Mouse (Mus musculus) spleen, adult 2 months (tissue): ENCODE results near the gene Cd52. TPM values are rescaled to one million over a fixed set of nuclear protein-coding genes. Genes with fewer than 3 reads are reported as not detected.

Experiments
- DNase-seq, 2 experiments: peaks; one replicate each; pipeline versions ENCODE4 v3.0.0 to v3.0.0-alpha.2; 2012 to 2021; ENCODE audit warnings: low spot score in 2 of 2, low read depth in 1 of 2
- H3K27ac ChIP-seq: fragments of 200-500 bp; 2 replicates; pipeline ENCODE4 v1.5.1; 2012; ENCODE audit warnings: low read length, inconsistent platforms; ENCODE audit not compliant: insufficient read depth
- H3K27me3 ChIP-seq: fragments of 200-500 bp; 2 replicates; pipeline ENCODE4 v1.6.1; 2012; ENCODE audit warnings: mild to moderate bottlenecking, moderate library complexity, low read length, inconsistent platforms; ENCODE audit not compliant: control insufficient read depth, insufficient read depth
- H3K36me3 ChIP-seq: fragments of 200-500 bp; 2 replicates; pipeline ENCODE4 v1.6.1; 2012; ENCODE audit warnings: mild to moderate bottlenecking, low read length, inconsistent platforms; ENCODE audit not compliant: control insufficient read depth, insufficient read depth
- H3K4me1 ChIP-seq: fragments of 200-500 bp; 2 replicates; pipeline ENCODE4 v1.6.1; 2011; ENCODE audit warnings: inconsistent platforms; ENCODE audit not compliant: control insufficient read depth, insufficient read depth, insufficient read length
- H3K4me3 ChIP-seq: fragments of 200-500 bp; 2 replicates; pipeline ENCODE4 v1.5.1; 2011; ENCODE audit warnings: mild to moderate bottlenecking, inconsistent platforms; ENCODE audit not compliant: insufficient read depth, insufficient read length; ENCODE audit errors: extremely low read depth
- CTCF ChIP-seq: fragments of 200-500 bp; IDR thresholded peaks from 2 replicates; pipeline ENCODE4 v1.5.1; 2011; ENCODE audit warnings: mild to moderate bottlenecking, inconsistent platforms; ENCODE audit not compliant: insufficient read depth, insufficient read length, insufficient replicate concordance; ENCODE audit errors: extremely low read depth
- POLR2A ChIP-seq: fragments of 200-500 bp; IDR thresholded peaks from 2 replicates; pipeline ENCODE4 v1.6.1; 2011; ENCODE audit warnings: low read depth, low read length, inconsistent platforms
- WGBS: fragments of 180-500 bp; shearing (Covaris S2); methylation state at CpG from one replicate; pipeline ENCODE4 v1.1.7; 2018; 5-methylcytosine and 5-hydroxymethylcytosine counted together
- polyA plus RNA-seq: library from polyadenylated mRNA; depleted of rRNA; stranded (reverse); fragments of >200 nt; gene quantifications from 2 replicates; pipeline ENCODE4 v1.2.3, GENCODE M21; 2012

The Cd52 gene
- polyA plus RNA-seq, 1 experiment, result 461 TPM

DNA sequence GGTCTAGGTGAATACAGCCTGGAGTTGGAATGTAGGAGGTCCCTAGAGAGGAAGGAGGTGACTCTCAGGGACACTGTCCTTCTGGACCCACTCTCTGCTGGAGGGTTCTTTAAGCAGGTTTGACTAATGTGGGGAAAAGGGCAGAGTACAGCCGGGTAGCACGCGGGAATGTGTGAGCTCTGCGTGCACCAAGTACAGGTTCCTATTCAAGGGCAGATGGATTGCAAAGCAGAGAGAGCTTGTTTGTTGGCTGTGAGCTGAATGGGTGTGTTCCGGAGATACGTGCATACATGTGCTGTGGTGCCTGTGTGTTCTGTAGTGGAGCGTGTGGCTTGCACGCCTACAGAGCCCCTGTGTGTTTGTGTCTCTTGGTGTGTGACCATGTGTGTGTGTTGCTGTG is 27.5 kb downstream of the Cd52 start:
- H3K36me3 ChIP-seq, result no peaks in the 10 kb centered on the region
- TF ChIP-seq CTCF (no peak), POLR2A (no peak)
- H3K27ac ChIP-seq, result no peak overlapping the region
- H3K4me1 ChIP-seq, result no peaks in the 10 kb centered on the region
- no peaks in the 10 kb centered on the region for H3K27me3 ChIP-seq
- no peak overlapping the region for H3K4me3 ChIP-seq
- 94% methylated on average over 8 of the region's 8 CpGs for WGBS
- no peak for DNase-seq

DNA sequence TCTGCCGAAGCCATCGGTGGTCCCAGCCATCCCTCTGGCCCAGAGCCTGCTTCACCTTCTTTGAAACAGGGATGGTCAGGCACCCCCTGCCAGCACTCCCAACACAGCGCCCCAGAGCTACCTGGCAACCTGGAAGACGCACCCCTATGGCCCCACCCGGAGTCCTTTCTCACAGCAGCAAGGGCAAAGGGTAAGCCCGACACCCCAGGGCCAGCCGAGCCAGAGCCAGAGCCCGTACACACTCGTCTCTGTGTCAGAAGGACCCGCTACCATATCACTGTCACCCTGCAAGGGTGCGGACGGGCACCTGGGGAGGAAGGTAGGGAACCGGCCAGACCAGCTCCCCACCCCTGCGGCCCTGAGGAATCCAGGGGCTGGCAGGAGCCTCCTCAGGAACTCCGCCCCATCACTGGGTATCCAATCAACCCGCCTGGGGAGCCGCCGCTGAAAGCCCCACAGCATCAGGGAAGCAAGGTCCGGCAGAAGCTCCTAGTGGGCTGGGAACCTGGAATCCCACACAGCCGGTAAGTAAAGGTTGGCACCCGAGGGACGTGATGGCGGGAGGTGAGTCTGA is 29.4 kb downstream of the Cd52 start:
- DNase-seq, result no peak
- TF ChIP-seq CTCF (no peak), POLR2A (no peak)
- no peak overlapping the region for H3K27ac ChIP-seq
- WGBS, result 73% methylated on average over 23 of the region's 23 CpGs
- H3K27me3 ChIP-seq, result no peaks in the 10 kb centered on the region
- H3K36me3 ChIP-seq, result no peaks in the 10 kb centered on the region
- no peaks in the 10 kb centered on the region for H3K4me1 ChIP-seq
- H3K4me3 ChIP-seq, result no peak overlapping the region

GRCm38 (mm10) chr4:134062561-134062960 is 32.3 kb downstream of the Cd52 start:
- Histone ChIP-seq H3K27ac (no peak overlapping the region), H3K4me1 (peaks cover 10% of the 10 kb centered on the region; the same call in 1 of the 2 replicates), H3K27me3 (no peaks in the 10 kb centered on the region), H3K4me3 (no peak overlapping the region), H3K36me3 (no peaks in the 10 kb centered on the region)
- no peak for DNase-seq
- WGBS, result 65% methylated on average over 8 of the region's 8 CpGs
- no peak for TF ChIP-seq CTCF
- no peak for TF ChIP-seq POLR2A

- H3K27ac ChIP-seq, result no peak overlapping the region
- TF ChIP-seq POLR2A (no peak), CTCF (no peak)
- 67% methylated on average over 8 of the region's 8 CpGs for WGBS
- no peaks in the 10 kb centered on the region for H3K36me3 ChIP-seq
- DNase-seq, result no peak
- H3K4me1 ChIP-seq, result peaks cover 10% of the 10 kb centered on the region; the same call in 1 of the 2 replicates
- H3K4me3 ChIP-seq, result no peak overlapping the region
- no peaks in the 10 kb centered on the region for H3K27me3 ChIP-seq
Observed at GRCm38 (mm10) chr4:134061944-134062446, 32.9 kb downstream of the Cd52 start.

GRCm38 (mm10) chr4:134061166-134061830 is 33.6 kb downstream of the Cd52 start:
- no peaks in the 10 kb centered on the region for H3K36me3 ChIP-seq
- no peak overlapping the region for H3K4me3 ChIP-seq
- no peak for TF ChIP-seq POLR2A
- no peak for TF ChIP-seq CTCF
- no peak for DNase-seq
- WGBS, result 79% methylated on average over 18 of the region's 18 CpGs
- H3K27me3 ChIP-seq, result no peaks in the 10 kb centered on the region
- no peak overlapping the region for H3K27ac ChIP-seq
- peaks cover 10% of the 10 kb centered on the region; the same call in 1 of the 2 replicates for H3K4me1 ChIP-seq

GRCm38 (mm10) chr4:134060135-134060865 is 34.6 kb downstream of the Cd52 start, which contains the start of gene Crybg2:
TSS of gene Crybg2 (plus strand) at chr4:134060815.
- no peak for DNase-seq
- no peak within 1 kb of the TSS for H3K27ac ChIP-seq
- 88% methylated on average over 28 of the region's 28 CpGs for WGBS

GRCm38 (mm10) chr4:134058908-134059307 is 36.0 kb downstream of the Cd52 start:
- peak overlapping the region; percentile 39; the same call in 1 of the 2 replicates for H3K4me3 ChIP-seq
- TF ChIP-seq POLR2A (no peak), CTCF (no peak)
- peaks cover 10% of the 10 kb centered on the region; the same call in 1 of the 2 replicates for H3K4me1 ChIP-seq
- H3K36me3 ChIP-seq, result no peaks in the 10 kb centered on the region
- DNase-seq, result no peak
- 58% methylated on average over 6 of the region's 6 CpGs for WGBS
- H3K27ac ChIP-seq, result peak overlapping the region; percentile 77
- H3K27me3 ChIP-seq, result no peaks in the 10 kb centered on the region

More at GRCm38 (mm10) chr4:134060135-134060865, 34.6 kb downstream of the Cd52 start, which contains the start of gene Crybg2:
- no peaks in the 10 kb centered on the region for H3K27me3 ChIP-seq
- TF ChIP-seq CTCF (no peak), POLR2A (no peak)
- no peaks in the 10 kb centered on the region for H3K36me3 ChIP-seq
- no peak within 1 kb of the TSS for H3K4me3 ChIP-seq
- H3K4me1 ChIP-seq, result peaks cover 10% of the 10 kb centered on the region; the same call in 1 of the 2 replicates
